Mouse (Mus musculus) midbrain, embryonic 13.5 days (tissue): ENCODE measurements around the gene Fbxo46. TPM values are rescaled to one million over a fixed set of nuclear protein-coding genes. Genes with fewer than 3 reads are reported as not detected.

Source experiments
- ATAC-seq: fragments of 200-750 bp; cut with Nextera tagmentation; 2 replicates; pipeline ENCODE4 v1.8.0; 2017; ENCODE audit warnings: mild to moderate bottlenecking, moderate TSS enrichment, moderate library complexity
- H3K27ac ChIP-seq: fragments of 300-500 bp; sonication (generic); 2 replicates; pipeline ENCODE4 v1.5.1; 2015; ENCODE audit warnings: inconsistent platforms, mild to moderate bottlenecking, moderate library complexity
- H3K27me3 ChIP-seq: fragments of 300-500 bp; sonication (generic); 2 replicates; pipeline ENCODE4 v1.6.1; 2015; ENCODE audit warnings: mild to moderate bottlenecking, inconsistent platforms
- H3K36me3 ChIP-seq: fragments of 300-500 bp; sonication (generic); 2 replicates; pipeline ENCODE4 v1.6.1; 2015; ENCODE audit warnings: mild to moderate bottlenecking, inconsistent platforms
- H3K4me1 ChIP-seq: fragments of 300-500 bp; sonication (generic); replicated peaks from 2 replicates; pipeline ENCODE4 v1.6.1; 2015; ENCODE audit warnings: inconsistent platforms
- H3K4me2 ChIP-seq: fragments of 300-500 bp; sonication (generic); replicated peaks from 2 replicates; pipeline ENCODE4 v1.6.1; 2015; ENCODE audit warnings: moderate library complexity, mild to moderate bottlenecking, inconsistent platforms
- H3K4me3 ChIP-seq: fragments of 300-500 bp; sonication (generic); replicated peaks from 2 replicates; pipeline ENCODE4 v1.5.1; 2015; ENCODE audit warnings: mild to moderate bottlenecking, inconsistent platforms
- H3K9ac ChIP-seq: fragments of 300-500 bp; sonication (generic); replicated peaks from 2 replicates; pipeline ENCODE4 v1.6.1; 2015; ENCODE audit warnings: mild to moderate bottlenecking, inconsistent platforms
- H3K9me3 ChIP-seq: fragments of 300-500 bp; sonication (generic); 2 replicates; pipeline ENCODE4 v1.6.1; 2016; ENCODE audit warnings: mild to moderate bottlenecking, inconsistent platforms
- WGBS: fragments of 180-500 bp; shearing (Covaris S2); methylation state at CpG from one replicate; pipeline ENCODE4 v1.1.7; 2015; 5-methylcytosine and 5-hydroxymethylcytosine counted together
- microRNA counts: library from miRNA; unstranded; fragments of <30 nt; microRNA quantifications from one replicate; lab custom pipeline; 2016
- microRNA-seq: library from miRNA; unstranded; fragments of <30 nt; microRNA quantifications from one replicate; pipeline ENCODE4, GENCODE M21; 2016
- polyA plus RNA-seq: library from polyadenylated mRNA; unstranded; fragments of >200 nt; fragmentation: Nextera tagmentation; extraction: Ambion mirVana; gene quantifications from 2 replicates; pipeline ENCODE4 v1.2.1, GENCODE M21; 2015

The Fbxo46 gene
- polyA plus RNA-seq, 1 experiment from 2014 or later = 19.6 TPM

GRCm38 (mm10) chr7:19176516-19176947 lies 56.9 kb downstream of the Fbxo46 start:
- H3K4me2 ChIP-seq = peak overlapping the region; percentile 74
- peak overlapping the region; percentile 79 for H3K9ac ChIP-seq
- peaks cover 58% of the 10 kb centered on the region for H3K4me1 ChIP-seq
- H3K27ac ChIP-seq = peak overlapping the region; percentile 77
- WGBS = 2% methylated on average over 20 of the region's 21 CpGs
- peak overlapping the region; percentile 69 for H3K4me3 ChIP-seq
- peak; percentile 64 for ATAC-seq
- H3K36me3 ChIP-seq = peaks cover 2% of the 10 kb centered on the region; the same call in 1 of the 2 replicates
- H3K9me3 ChIP-seq = no peaks in the 10 kb centered on the region
- H3K27me3 ChIP-seq = peaks cover 39% of the 10 kb centered on the region

- WGBS = 68% methylated on average over 7 of the region's 7 CpGs
- Histone ChIP-seq H3K27me3 (peaks cover 39% of the 10 kb centered on the region), H3K4me2 (peak overlapping the region; percentile 74), H3K4me3 (peak overlapping the region; percentile 69), H3K9ac (peak overlapping the region; percentile 79), H3K9me3 (no peaks in the 10 kb centered on the region), H3K36me3 (peaks cover 8% of the 10 kb centered on the region), H3K27ac (peak overlapping the region; percentile 77; the same call in 1 of the 2 replicates), H3K4me1 (peaks cover 55% of the 10 kb centered on the region)
- ATAC-seq = no peak
Measured at GRCm38 (mm10) chr7:19177216-19177615, 57.6 kb downstream of the Fbxo46 start.

DNA sequence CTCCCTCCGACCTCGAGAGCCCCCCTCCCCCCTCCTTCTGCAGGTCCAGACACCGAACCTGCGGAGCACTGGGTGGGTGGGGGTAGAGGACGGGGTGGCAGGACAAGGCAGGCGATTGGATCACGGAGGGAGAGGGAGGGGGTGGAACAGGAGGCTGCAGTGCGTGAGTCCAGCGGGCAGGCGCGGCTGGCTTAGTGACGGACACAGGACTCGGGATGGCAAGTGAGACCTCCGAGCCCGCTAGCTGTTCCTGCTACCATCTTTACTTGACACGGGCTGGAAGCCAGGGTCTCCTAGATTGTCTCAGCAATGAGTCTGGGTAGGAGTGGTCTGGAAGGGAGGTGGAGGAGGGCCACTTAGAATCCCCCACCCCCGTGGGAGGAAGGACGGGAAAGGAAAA lies 58.4 kb downstream of the Fbxo46 start:
- no peaks in the 10 kb centered on the region for H3K9me3 ChIP-seq
- H3K4me2 ChIP-seq = peak overlapping the region; percentile 74
- H3K9ac ChIP-seq = peak overlapping the region; percentile 79
- H3K27me3 ChIP-seq = peaks cover 39% of the 10 kb centered on the region
- H3K27ac ChIP-seq = no peak overlapping the region
- ATAC-seq = no peak
- peaks cover 47% of the 10 kb centered on the region for H3K4me1 ChIP-seq
- peak overlapping the region; percentile 69 for H3K4me3 ChIP-seq
- 6% methylated on average over 18 of the region's 18 CpGs for WGBS
- peaks cover 16% of the 10 kb centered on the region for H3K36me3 ChIP-seq

DNA sequence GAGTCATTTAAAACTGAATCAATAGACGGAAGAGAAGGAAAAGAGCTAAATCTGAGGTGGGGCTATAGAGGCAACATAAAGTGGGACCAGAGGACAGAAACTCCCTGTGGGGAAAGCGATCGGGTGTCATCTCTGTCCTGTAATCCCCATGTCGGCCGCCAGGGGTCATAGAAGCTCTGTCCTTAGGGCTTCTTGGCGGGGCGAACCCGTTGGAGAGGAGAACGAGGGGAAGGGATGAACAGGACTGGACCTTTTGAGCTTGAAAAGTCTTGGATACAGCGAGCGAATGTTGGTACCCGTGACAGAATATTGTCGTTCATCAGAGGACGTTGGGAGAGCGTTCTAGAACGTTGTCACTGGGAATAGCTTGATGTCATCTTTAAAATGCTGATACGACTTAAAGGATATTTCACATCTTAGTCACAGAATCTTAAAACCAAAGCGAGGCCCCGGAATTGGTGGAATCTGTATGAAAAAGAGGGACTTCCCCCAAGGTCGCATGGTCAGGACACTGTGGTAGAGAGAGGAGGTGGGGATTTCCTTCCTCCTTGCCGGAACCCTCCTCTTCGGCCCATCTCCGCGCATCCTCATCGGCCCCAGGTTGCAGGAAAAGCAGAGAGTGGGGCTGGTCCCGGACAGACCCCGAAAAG lies 58.9 kb downstream of the Fbxo46 start:
- Histone ChIP-seq H3K9me3 (no peaks in the 10 kb centered on the region), H3K9ac (peak overlapping the region; percentile 79), H3K27ac (no peak overlapping the region), H3K4me3 (peak overlapping the region; percentile 69), H3K27me3 (peaks cover 39% of the 10 kb centered on the region), H3K4me2 (peak overlapping the region; percentile 74), H3K4me1 (peaks cover 43% of the 10 kb centered on the region), H3K36me3 (peaks cover 19% of the 10 kb centered on the region)
- WGBS = 7% methylated on average over 27 of the region's 27 CpGs
- no peak for ATAC-seq

DNA sequence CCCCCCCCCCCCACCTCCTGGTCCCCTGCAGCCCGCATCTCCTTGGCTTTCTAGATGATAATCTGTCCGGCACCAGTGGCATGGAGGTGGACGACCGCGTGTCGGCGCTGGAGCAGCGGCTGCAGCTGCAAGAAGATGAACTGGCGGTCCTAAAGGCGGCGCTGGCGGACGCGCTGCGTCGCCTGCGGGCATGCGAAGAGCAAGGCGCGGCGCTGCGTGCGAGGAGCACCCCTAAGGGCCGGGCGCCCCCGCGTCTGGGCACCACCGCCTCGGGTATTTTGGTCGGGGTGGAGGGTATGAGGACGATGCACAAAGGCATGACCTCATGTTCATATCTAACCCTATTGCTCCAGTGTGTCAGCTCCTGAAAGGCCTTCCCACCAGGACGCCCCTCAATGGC lies 59.5 kb downstream of the Fbxo46 start:
- 1% methylated on average over 31 of the region's 32 CpGs for WGBS
- Histone ChIP-seq H3K9me3 (no peaks in the 10 kb centered on the region), H3K27ac (no peak overlapping the region), H3K4me3 (peak overlapping the region; percentile 69), H3K27me3 (peaks cover 39% of the 10 kb centered on the region), H3K36me3 (peaks cover 25% of the 10 kb centered on the region), H3K9ac (peak overlapping the region; percentile 17; the same call in 1 of the 2 replicates), H3K4me2 (peak overlapping the region; percentile 74), H3K4me1 (peaks cover 43% of the 10 kb centered on the region)
- ATAC-seq = no peak

GRCm38 (mm10) chr7:19179936-19180335 lies 60.3 kb downstream of the Fbxo46 start:
- Histone ChIP-seq H3K4me2 (peak overlapping the region; percentile 74), H3K27ac (no peak overlapping the region), H3K9me3 (no peaks in the 10 kb centered on the region), H3K4me3 (no peak overlapping the region), H3K4me1 (peaks cover 50% of the 10 kb centered on the region), H3K9ac (no peak overlapping the region), H3K36me3 (peaks cover 28% of the 10 kb centered on the region), H3K27me3 (peaks cover 39% of the 10 kb centered on the region)
- no peak for ATAC-seq
- 38% methylated on average over 6 of the region's 6 CpGs for WGBS

- peaks cover 36% of the 10 kb centered on the region for H3K36me3 ChIP-seq
- H3K27me3 ChIP-seq = peaks cover 39% of the 10 kb centered on the region
- H3K4me3 ChIP-seq = peak overlapping the region; percentile 34
- no peak overlapping the region for H3K27ac ChIP-seq
- H3K9me3 ChIP-seq = no peaks in the 10 kb centered on the region
- peaks cover 57% of the 10 kb centered on the region for H3K4me1 ChIP-seq
- H3K4me2 ChIP-seq = peak overlapping the region; percentile 55
- H3K9ac ChIP-seq = peak overlapping the region; percentile 36; the same call in 1 of the 2 replicates
- WGBS = 1% methylated on average over 26 of the region's 27 CpGs
- ATAC-seq = no peak
Measured at GRCm38 (mm10) chr7:19180862-19181429, 61.3 kb downstream of the Fbxo46 start.

- WGBS = 81% methylated on average over 2 of the region's 2 CpGs
- ATAC-seq = no peak
- H3K4me2 ChIP-seq = no peak overlapping the region
- H3K27ac ChIP-seq = no peak overlapping the region
- H3K4me3 ChIP-seq = no peak overlapping the region
- H3K4me1 ChIP-seq = peaks cover 30% of the 10 kb centered on the region
- no peaks in the 10 kb centered on the region for H3K9me3 ChIP-seq
- H3K36me3 ChIP-seq = peaks cover 62% of the 10 kb centered on the region
- no peak overlapping the region for H3K9ac ChIP-seq
- H3K27me3 ChIP-seq = peaks cover 18% of the 10 kb centered on the region
Measured at GRCm38 (mm10) chr7:19184250-19184649, 64.6 kb downstream of the Fbxo46 start.

GRCm38 (mm10) chr7:19184758-19185157 lies 65.1 kb downstream of the Fbxo46 start:
- Histone ChIP-seq H3K9ac (0 out of 2 replicates have a peak overlapping the region, but pooled peaks have one; percentile 19), H3K27ac (0 out of 2 replicates have a peak overlapping the region, but pooled peaks have one; percentile 45), H3K4me3 (no peak overlapping the region), H3K36me3 (peaks cover 64% of the 10 kb centered on the region), H3K4me2 (no peak overlapping the region), H3K4me1 (peaks cover 25% of the 10 kb centered on the region), H3K9me3 (no peaks in the 10 kb centered on the region), H3K27me3 (peaks cover 13% of the 10 kb centered on the region)
- peak; percentile 50; the same call in 1 of the 2 replicates for ATAC-seq
- 62% methylated on average over 6 of the region's 6 CpGs for WGBS

MicroRNA genes within 50 kb of the gene (microRNA counts, 519-probe panel; counts per million panel counts)
- 110 counts per million, percentile 56 among the panel's probes with 10 or more counts for microRNA mmu-miR-330 (lab: Ali Mortazavi, UCI)

Small RNAs within 50 kb of the gene (microRNA-seq; reads per million reads assigned to microRNA genes)
- gene Mir3100 (0.62 reads per million), gene Mir330 (539 reads per million, percentile 72 among the genes with 10 or more reads in this experiment)

Other genes starting within 250 kb of the Fbxo46 start
- gene Pglyrp1, start 248.5 kb upstream of the Fbxo46 start, polyA plus RNA-seq = 9.2 and 12.8 TPM in 2 replicates
- gene Ccdc61, start 209.4 kb upstream of the Fbxo46 start, polyA plus RNA-seq = 20.0 and 23.6 TPM in 2 replicates
- gene Nova2, start 194.0 kb upstream of the Fbxo46 start, polyA plus RNA-seq = 16.5 and 18.6 TPM in 2 replicates
- gene Nanos2, start 132.5 kb upstream of the Fbxo46 start, polyA plus RNA-seq = 0.26 and 0.58 TPM in 2 replicates
- gene Mypop, start 128.6 kb upstream of the Fbxo46 start, polyA plus RNA-seq = 3.8 and 4.2 TPM in 2 replicates
- gene Irf2bp1, start 115.8 kb upstream of the Fbxo46 start, polyA plus RNA-seq = 21.6 and 29.4 TPM in 2 replicates
- gene Foxa3, start 96.3 kb upstream of the Fbxo46 start, polyA plus RNA-seq = not detected in 2 replicates
- gene Sympk, start 95.5 kb upstream of the Fbxo46 start, polyA plus RNA-seq = 31.8 and 37.2 TPM in 2 replicates
- 0.09 TPM in 1 of 2 replicates, not detected in the other for gene Rsph6a, start 65.2 kb upstream of the Fbxo46 start, polyA plus RNA-seq
- 25.3 TPM in 2 replicates for gene Dmwd, start 43.6 kb upstream of the Fbxo46 start, polyA plus RNA-seq
- 8.8 and 15.6 TPM in 2 replicates for gene Dmpk, start 36.0 kb upstream of the Fbxo46 start, polyA plus RNA-seq
- 2.7 and 3.2 TPM in 2 replicates for gene Six5, start 25.3 kb upstream of the Fbxo46 start, polyA plus RNA-seq
- gene Gm4969, start 1.5 kb upstream of the Fbxo46 start, polyA plus RNA-seq = 1.6 and 1.9 TPM in 2 replicates
- gene Qpctl, start 29.4 kb downstream of the Fbxo46 start, polyA plus RNA-seq = 22.5 and 23.9 TPM in 2 replicates
- gene Snrpd2, start 29.9 kb downstream of the Fbxo46 start, polyA plus RNA-seq = 124 and 126 TPM in 2 replicates
- gene Gipr, start 46.3 kb downstream of the Fbxo46 start, polyA plus RNA-seq = 2.6 and 3.4 TPM in 2 replicates
- 6.3 and 10.0 TPM in 2 replicates for gene Eml2, start 56.6 kb downstream of the Fbxo46 start, polyA plus RNA-seq
- 1.8 and 1.9 TPM in 2 replicates for gene Gpr4, start 92.7 kb downstream of the Fbxo46 start, polyA plus RNA-seq
- gene Opa3, start 108.5 kb downstream of the Fbxo46 start, polyA plus RNA-seq = 39.4 and 40.5 TPM in 2 replicates
- 28.6 and 38.0 TPM in 2 replicates for gene Vasp, start 152.0 kb downstream of the Fbxo46 start, polyA plus RNA-seq
- gene Ppm1n, start 160.2 kb downstream of the Fbxo46 start, polyA plus RNA-seq = 0.34 and 0.88 TPM in 2 replicates
- 97.4 and 102 TPM in 2 replicates for gene Rtn2, start 162.8 kb downstream of the Fbxo46 start, polyA plus RNA-seq
- not detected in 2 replicates for gene Fosb, start 190.2 kb downstream of the Fbxo46 start, polyA plus RNA-seq
- 84.1 and 91.9 TPM in 2 replicates for gene Ercc1, start 224.9 kb downstream of the Fbxo46 start, polyA plus RNA-seq
- gene Cd3eap, start 239.6 kb downstream of the Fbxo46 start, polyA plus RNA-seq = 19.6 and 20.4 TPM in 2 replicates
- 1.2 and 2.3 TPM in 2 replicates for gene Ppp1r13l, start 239.9 kb downstream of the Fbxo46 start, polyA plus RNA-seq